Mouse (Mus musculus): Measurements from ENCODE around the gene Cryba4. TPM values are rescaled to one million over a fixed set of nuclear protein-coding genes. Genes with fewer than 3 reads are reported as not detected.

The Cryba4 gene
- polyA plus RNA-seq, 1 experiment from 2014 or later, result 0.69 TPM

DNA sequence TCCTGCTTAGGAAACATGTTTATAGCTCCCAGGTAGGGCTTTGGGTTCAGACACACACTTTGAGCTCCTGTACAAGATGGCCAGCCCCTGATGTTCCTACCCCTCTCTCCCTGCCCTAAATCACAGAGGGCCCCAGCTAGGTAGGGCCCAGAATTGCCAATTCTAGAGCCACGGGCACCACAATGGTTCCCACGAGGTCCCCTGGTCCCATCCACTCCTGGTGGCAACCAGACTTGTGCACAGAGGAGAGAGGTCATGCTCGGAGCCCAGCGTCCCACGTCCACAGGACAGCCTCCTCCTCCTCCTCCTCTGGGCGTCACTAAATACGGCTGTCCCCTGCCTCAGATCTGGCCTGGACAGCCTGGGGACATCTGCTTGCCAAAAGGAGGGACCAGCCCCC lies 36.0 kb downstream of the Cryba4 start:
- H3K27ac ChIP-seq (replicated peaks), result peak overlapping the region; percentile 82
- peaks cover 12% of the 10 kb centered on the region for H3K27me3 ChIP-seq (replicated peaks; ENCODE audit: low read depth, poor library complexity, severe bottlenecking)
- peaks cover 29% of the 10 kb centered on the region for H3K36me3 ChIP-seq (replicated peaks)
- no peaks in the 10 kb centered on the region for H3K9me3 ChIP-seq
- no peak for DNase-seq (ENCODE audit: low spot score)
- peaks cover 79% of the 10 kb centered on the region for H3K4me1 ChIP-seq
- WGBS, result 69% methylated on average over 7 of the region's 7 CpGs
- H3K4me3 ChIP-seq, result no peak overlapping the region; the same call in 1 of the 2 replicates

- peak overlapping the region; percentile 82 for H3K27ac ChIP-seq (replicated peaks)
- peaks cover 74% of the 10 kb centered on the region for H3K4me1 ChIP-seq
- H3K9me3 ChIP-seq, result no peaks in the 10 kb centered on the region
- peaks cover 12% of the 10 kb centered on the region for H3K27me3 ChIP-seq (replicated peaks; ENCODE audit: low read depth, poor library complexity, severe bottlenecking)
- peaks cover 24% of the 10 kb centered on the region for H3K36me3 ChIP-seq (replicated peaks)
- WGBS, result 23% methylated on average over 9 of the region's 9 CpGs
- no peak for DNase-seq (ENCODE audit: low spot score)
- peak overlapping the region; percentile 45 for H3K4me3 ChIP-seq
Measured at GRCm38 (mm10) chr5:112215801-112216251, 36.5 kb downstream of the Cryba4 start.

DNA sequence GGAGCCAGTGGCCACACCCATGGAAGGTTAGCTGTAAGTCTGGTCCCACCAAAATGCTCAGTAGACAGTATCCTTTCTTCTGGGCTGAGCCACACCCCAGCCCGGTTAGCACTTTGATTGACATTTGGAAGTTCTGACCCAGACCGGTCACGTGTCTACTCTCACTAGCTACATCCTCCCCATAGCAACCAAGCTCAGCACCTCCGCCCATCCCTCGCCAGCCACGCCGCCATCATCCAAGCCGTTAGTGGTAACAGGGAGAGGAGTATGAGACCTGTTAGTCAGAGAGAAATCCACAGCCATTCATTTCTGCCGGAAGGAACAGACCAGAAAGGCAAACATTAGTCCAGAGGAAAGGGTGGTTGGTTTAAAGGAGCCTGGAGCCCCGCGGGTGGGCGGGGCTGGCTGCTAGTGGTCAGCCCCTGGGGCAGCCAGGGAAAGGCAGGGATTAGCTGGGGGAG lies 37.0 kb downstream of the Cryba4 start:
- WGBS, result 11% methylated on average over 12 of the region's 12 CpGs
- peaks cover 12% of the 10 kb centered on the region for H3K27me3 ChIP-seq (replicated peaks; ENCODE audit: low read depth, poor library complexity, severe bottlenecking)
- DNase-seq (ENCODE audit: low spot score), result no peak
- peak overlapping the region; percentile 45 for H3K4me3 ChIP-seq
- peak overlapping the region; percentile 82 for H3K27ac ChIP-seq (replicated peaks)
- H3K9me3 ChIP-seq, result no peaks in the 10 kb centered on the region
- peaks cover 19% of the 10 kb centered on the region for H3K36me3 ChIP-seq (replicated peaks)
- H3K4me1 ChIP-seq, result peaks cover 69% of the 10 kb centered on the region

GRCm38 (mm10) chr5:112214419-112214818 lies 37.9 kb downstream of the Cryba4 start:
- WGBS, result 3% methylated on average over 10 of the region's 10 CpGs
- peaks cover 12% of the 10 kb centered on the region for H3K27me3 ChIP-seq (replicated peaks; ENCODE audit: low read depth, poor library complexity, severe bottlenecking)
- DNase-seq (ENCODE audit: low spot score), result peak; percentile 82
- no peaks in the 10 kb centered on the region for H3K9me3 ChIP-seq
- H3K4me1 ChIP-seq, result peaks cover 62% of the 10 kb centered on the region
- H3K27ac ChIP-seq (replicated peaks), result peak overlapping the region; percentile 68
- peaks cover 10% of the 10 kb centered on the region for H3K36me3 ChIP-seq (replicated peaks)
- peak overlapping the region; percentile 28 for H3K4me3 ChIP-seq

DNA sequence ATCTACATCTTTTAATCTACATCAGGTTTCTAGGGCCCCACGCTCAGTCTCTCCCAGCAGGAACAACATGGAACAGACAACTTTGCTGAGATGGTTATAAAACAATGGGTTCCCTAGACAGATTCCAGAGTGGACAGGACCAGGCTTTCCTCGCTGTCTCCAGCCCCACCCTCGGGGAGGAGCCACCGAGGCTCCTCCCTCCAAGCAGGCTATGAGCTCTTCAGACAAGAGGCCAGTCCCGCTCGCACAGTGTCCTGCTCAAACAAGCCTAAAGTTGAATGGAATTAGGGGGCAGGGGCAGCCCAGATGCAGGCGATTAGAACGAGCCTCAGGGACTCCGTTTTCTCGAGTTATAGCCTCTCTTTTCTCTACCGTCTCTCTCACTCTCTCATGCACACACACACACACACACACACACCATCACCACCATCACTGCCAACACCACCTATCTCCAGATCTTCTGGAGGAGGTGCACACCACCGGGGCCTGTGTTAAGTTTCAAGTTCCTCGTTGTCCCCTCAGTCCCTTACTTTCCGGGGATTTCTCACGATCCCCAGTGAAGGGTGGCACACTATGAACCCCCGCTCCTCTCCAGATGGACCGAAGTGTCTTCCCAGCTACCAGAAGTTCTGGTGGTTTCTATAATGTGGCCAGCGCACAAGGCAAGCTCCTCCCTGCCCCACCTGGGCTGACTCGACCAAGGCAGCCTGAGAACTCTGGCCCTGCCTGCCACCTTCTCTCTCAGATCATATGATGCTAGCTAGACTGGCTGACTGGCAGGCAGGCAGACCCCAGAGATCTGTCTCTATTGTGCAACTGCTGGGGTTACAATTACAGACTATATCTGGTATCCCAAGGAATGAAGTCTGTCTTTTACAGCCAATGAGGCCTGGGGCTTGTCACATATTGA lies 38.7 kb downstream of the Cryba4 start:
- Histone ChIP-seq H3K27me3 (replicated peaks; ENCODE audit: low read depth, poor library complexity, severe bottlenecking) (peaks cover 12% of the 10 kb centered on the region), H3K27ac (replicated peaks) (peak overlapping the region; percentile 68), H3K4me3 (peak overlapping the region; percentile 21; the same call in 1 of the 2 replicates), H3K4me1 (peaks cover 60% of the 10 kb centered on the region), H3K36me3 (replicated peaks) (peaks cover 2% of the 10 kb centered on the region; the same call in 1 of the 2 replicates), H3K9me3 (no peaks in the 10 kb centered on the region)
- DNase-seq (ENCODE audit: low spot score), result peak; percentile 71
- 29% methylated on average over 19 of the region's 19 CpGs for WGBS

DNA sequence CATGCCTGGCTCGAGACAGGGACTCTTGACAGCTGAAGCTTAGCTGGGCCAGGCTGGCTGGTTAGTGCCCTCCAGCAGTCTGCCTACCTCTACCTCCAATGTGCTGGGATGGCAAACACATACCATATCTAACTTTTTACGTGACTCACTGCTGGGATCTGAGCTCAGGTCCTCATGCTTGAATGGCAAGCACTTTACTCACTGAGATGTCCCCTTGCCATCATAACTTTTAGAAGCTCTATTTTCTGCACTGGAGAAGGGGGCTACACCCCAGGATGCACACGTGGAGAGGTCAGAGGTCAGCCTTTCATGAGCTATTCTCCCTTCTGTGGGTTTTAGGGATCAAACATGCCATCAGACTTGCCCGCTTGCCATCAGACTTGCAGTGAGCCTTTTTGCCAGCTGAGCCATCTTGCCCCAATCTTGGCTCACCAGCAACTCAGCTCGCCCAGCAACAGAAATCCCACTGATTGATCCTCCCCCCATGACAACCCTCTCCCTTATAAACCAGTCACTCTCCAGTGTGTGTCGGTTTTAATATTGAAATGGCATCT lies 39.5 kb downstream of the Cryba4 start:
- no peaks in the 10 kb centered on the region for H3K9me3 ChIP-seq
- H3K4me3 ChIP-seq, result no peak overlapping the region
- H3K27ac ChIP-seq (replicated peaks), result peak overlapping the region; percentile 68; the same call in 1 of the 2 replicates
- H3K27me3 ChIP-seq (replicated peaks; ENCODE audit: low read depth, poor library complexity, severe bottlenecking), result peaks cover 12% of the 10 kb centered on the region
- DNase-seq (ENCODE audit: low spot score), result no peak
- 66% methylated on average over 6 of the region's 6 CpGs for WGBS
- peaks cover 64% of the 10 kb centered on the region for H3K4me1 ChIP-seq
- no peaks in the 10 kb centered on the region for H3K36me3 ChIP-seq (replicated peaks)

DNA sequence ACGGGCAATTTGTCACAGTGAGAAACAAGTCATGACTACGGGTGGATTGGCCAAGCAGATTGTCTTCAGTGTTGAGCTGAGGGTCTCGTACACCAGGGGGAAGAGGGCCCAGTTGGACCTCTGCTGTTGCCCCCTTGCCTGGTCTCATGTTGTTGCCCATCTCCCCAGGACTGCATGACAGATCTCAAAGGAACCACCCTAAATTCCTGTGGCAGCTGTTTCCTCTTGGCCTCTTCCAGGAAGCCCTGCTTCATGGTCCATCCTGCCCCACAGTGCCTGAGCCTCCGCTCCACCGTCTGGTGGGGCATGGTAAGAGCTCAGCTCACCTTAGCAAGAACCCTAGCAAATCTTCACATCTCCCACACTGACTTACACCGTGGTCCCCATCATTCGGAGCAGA lies 40.4 kb downstream of the Cryba4 start:
- Histone ChIP-seq H3K4me1 (peaks cover 64% of the 10 kb centered on the region), H3K27ac (replicated peaks) (no peak overlapping the region), H3K9me3 (no peaks in the 10 kb centered on the region), H3K27me3 (replicated peaks; ENCODE audit: low read depth, poor library complexity, severe bottlenecking) (peaks cover 6% of the 10 kb centered on the region; the same call in 1 of the 2 replicates), H3K4me3 (no peak overlapping the region), H3K36me3 (replicated peaks) (no peaks in the 10 kb centered on the region)
- no peak for DNase-seq (ENCODE audit: low spot score)
- 88% methylated on average over 7 of the region's 7 CpGs for WGBS

GRCm38 (mm10) chr5:112210104-112210503 lies 42.2 kb downstream of the Cryba4 start:
- H3K4me3 ChIP-seq, result no peak overlapping the region
- peaks cover 59% of the 10 kb centered on the region for H3K4me1 ChIP-seq
- no peak overlapping the region for H3K27ac ChIP-seq (replicated peaks)
- H3K9me3 ChIP-seq, result no peaks in the 10 kb centered on the region
- 33% methylated on average over 8 of the region's 8 CpGs for WGBS
- DNase-seq (ENCODE audit: low spot score), result peak; percentile 82
- no peaks in the 10 kb centered on the region for H3K36me3 ChIP-seq (replicated peaks)
- no peaks in the 10 kb centered on the region for H3K27me3 ChIP-seq (replicated peaks; ENCODE audit: low read depth, poor library complexity, severe bottlenecking)

GRCm38 (mm10) chr5:112208321-112208720 lies 44.0 kb downstream of the Cryba4 start:
- Histone ChIP-seq H3K9me3 (no peaks in the 10 kb centered on the region), H3K4me3 (no peak overlapping the region), H3K27ac (replicated peaks) (0 out of 2 replicates have a peak overlapping the region, but pooled peaks have one; percentile 24), H3K27me3 (replicated peaks; ENCODE audit: low read depth, poor library complexity, severe bottlenecking) (no peaks in the 10 kb centered on the region), H3K4me1 (peaks cover 41% of the 10 kb centered on the region), H3K36me3 (replicated peaks) (no peaks in the 10 kb centered on the region)
- 29% methylated on average over 4 of the region's 4 CpGs for WGBS
- DNase-seq (ENCODE audit: low spot score), result no peak

- Histone ChIP-seq H3K27ac (replicated peaks) (peak overlapping the region; percentile 60), H3K4me1 (peaks cover 30% of the 10 kb centered on the region), H3K4me3 (peak overlapping the region; percentile 34; the same call in 1 of the 2 replicates), H3K27me3 (replicated peaks; ENCODE audit: low read depth, poor library complexity, severe bottlenecking) (no peaks in the 10 kb centered on the region), H3K9me3 (no peaks in the 10 kb centered on the region), H3K36me3 (replicated peaks) (no peaks in the 10 kb centered on the region)
- 19% methylated on average over 16 of the region's 16 CpGs for WGBS
- DNase-seq (ENCODE audit: low spot score), result no peak
Measured at GRCm38 (mm10) chr5:112206543-112207255, 45.6 kb downstream of the Cryba4 start.

GRCm38 (mm10) chr5:112199656-112200055 lies 52.7 kb downstream of the Cryba4 start:
- Histone ChIP-seq H3K36me3 (replicated peaks) (no peaks in the 10 kb centered on the region), H3K27me3 (replicated peaks; ENCODE audit: low read depth, poor library complexity, severe bottlenecking) (no peaks in the 10 kb centered on the region), H3K27ac (replicated peaks) (no peak overlapping the region), H3K4me1 (peaks cover 20% of the 10 kb centered on the region), H3K9me3 (no peaks in the 10 kb centered on the region), H3K4me3 (no peak overlapping the region)
- 85% methylated on average over 6 of the region's 6 CpGs for WGBS
- no peak for DNase-seq (ENCODE audit: low spot score)
